Mouse (Mus musculus): ENCODE results near the gene Sdk2.

Sdk2 gene

DNA sequence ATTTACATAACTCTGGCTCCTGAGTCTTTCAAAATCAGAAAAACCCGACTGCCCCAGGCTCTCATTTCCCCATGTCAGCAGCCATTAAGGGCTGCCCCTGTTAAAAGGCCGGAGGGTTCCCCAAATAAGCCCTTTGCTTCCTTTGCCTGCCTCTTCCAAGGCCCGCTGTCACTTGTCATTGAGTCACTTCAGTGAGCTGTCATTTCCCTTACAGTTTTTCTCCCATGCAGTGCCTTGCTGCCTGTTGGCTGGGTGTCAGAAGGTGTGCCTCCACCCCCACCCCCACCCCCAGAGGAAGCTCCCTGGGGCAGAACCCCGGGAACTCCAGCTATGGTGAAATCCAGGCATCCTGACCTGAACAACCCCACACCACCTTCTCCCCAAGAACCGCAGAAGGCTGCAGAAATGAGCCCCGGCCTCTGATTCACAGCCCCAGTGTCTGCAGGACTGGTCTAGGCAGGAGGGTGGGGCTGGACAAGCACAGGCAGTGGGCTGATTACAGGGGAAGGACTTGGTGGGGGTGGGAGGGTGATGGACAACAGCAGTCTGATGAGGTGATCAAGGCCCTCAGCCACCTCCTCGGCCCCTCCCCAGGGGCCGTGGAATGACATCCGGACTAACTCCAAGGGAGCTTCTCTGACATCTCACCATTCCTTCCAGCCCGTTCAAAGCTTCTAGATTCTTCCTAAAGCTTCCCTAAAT, 300.4 kb downstream of the Sdk2 start:
- DNase-seq (ENCODE audit: low read depth, low spot score), result no peak

DNA sequence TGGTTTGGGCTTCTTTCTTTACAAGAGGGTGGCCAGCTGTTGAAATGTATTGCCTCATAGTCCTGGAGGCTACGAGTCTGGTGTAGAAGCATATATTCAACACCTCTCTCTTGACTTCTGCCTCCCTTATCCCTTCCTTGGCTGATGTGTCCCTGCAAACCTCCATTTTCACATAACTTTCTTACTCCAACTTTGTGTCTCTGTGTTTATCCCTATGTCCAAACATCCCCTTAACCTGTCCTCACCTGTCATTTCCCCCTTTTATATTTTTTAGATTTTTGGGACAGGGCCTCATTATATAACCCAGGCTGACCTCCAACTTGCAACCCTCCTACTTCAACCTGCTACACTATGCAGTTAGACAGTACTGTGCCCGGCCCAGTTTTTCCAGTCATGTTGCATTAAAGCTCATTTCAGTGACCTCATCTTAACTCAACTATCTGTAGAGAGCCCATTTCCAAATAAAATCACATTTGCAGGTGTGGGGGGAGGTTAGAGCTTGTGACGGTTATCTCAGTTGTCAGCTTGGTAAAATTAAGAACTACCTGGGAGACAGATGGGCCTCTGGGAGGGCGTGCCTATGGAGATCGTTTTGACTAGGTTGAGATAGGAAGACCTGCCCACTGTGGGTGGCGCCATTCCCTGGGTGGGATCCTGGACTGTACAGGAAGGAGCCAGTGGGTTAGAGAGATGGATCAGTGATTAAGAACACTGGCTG, 302.6 kb downstream of the Sdk2 start:
- DNase-seq (ENCODE audit: low read depth, low spot score), result no peak

DNA sequence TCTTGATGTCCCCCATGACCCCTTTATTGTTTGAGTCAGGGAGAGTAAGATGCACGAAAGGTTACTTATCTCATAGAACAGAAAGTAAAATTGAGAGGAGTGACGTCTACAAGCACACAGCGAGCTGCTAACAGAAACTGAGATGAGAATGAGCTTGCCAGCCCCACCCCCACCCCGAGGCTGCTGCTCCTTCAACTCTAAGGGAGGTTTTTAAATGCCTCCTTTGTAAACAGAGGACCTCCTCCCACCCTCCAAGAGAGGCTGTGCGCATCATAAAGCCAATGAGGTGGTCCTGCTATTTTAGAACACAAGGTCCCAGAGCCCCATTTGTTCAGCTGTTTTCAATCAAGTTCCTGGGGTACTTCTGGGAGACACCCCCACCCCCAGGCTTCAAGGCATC, 303.4 kb downstream of the Sdk2 start:
- DNase-seq (ENCODE audit: low read depth, low spot score), result no peak

DNA sequence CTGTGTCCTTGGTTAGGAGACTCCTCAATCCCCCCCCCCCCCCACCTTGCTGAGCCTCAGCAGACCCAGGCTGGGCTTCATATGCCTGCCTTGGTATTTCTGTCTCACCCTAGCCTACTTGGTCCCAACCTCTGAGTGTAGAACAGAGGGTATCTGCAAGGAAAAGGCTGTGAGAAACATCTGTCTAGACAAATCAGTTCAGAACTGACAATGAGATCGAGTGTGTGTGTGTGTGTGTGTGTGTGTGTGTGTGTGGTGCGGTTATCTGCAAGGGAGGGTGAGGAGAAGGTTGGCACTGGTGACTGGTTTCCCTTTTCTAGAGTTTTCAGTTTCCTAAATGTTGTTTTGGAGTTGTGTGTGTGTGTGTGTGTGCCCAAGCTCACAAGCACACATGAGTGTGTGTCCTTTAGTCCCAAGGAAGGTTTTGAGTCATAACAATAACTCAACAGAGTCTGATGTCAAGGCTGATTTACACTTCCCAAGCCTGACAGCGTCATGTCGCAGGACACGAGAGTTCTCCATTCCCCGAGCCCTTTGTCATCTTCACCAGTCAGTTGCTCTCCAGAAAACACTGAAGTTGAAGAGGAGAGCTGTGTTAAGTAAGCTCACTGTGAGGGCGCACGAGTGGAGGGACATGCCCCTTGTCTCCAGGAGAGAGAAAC, 304.6 kb downstream of the Sdk2 start:
- no peak for DNase-seq (ENCODE audit: low read depth, low spot score)

DNA sequence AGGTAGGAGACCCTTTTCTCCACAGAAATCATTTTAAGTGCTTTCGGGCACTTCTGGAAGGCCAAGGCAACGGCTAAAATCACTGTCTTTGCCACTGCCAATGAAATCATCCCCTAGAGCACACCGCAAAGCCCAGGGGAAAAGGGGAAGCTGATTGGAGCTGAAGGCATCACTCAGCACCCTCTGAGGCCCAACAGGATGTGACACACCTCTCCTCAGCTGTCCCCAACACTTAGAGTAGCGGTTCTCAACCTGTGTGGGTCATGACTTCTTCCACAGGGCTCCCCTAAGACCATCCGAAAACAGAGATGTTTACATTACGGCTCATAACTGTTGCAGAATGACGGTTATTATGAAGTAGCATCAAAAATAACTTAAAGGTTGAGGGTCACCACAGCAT, 305.2 kb downstream of the Sdk2 start:
- DNase-seq (ENCODE audit: low read depth, low spot score), result no peak

DNA sequence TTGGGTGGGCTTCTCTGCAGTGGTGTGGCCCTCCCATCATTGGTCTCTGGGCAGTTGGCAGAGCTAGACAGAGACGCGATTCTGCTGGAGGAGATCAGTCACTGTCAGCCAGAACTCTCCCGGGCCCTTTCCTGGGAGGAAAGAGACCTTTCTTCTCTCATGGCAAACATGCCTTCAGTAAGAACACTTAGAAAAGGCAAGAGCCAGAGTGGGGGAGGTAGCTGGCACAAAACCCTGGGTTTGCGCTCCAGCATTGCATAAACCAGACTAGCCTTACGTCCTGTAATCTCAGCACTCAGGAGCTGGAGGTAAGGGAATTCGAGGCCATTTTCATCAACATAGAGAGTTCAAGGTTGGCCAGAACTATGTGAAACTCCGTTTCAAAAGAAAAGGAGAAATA, 306.4 kb downstream of the Sdk2 start:
- no peak for DNase-seq (ENCODE audit: low read depth, low spot score)

DNA sequence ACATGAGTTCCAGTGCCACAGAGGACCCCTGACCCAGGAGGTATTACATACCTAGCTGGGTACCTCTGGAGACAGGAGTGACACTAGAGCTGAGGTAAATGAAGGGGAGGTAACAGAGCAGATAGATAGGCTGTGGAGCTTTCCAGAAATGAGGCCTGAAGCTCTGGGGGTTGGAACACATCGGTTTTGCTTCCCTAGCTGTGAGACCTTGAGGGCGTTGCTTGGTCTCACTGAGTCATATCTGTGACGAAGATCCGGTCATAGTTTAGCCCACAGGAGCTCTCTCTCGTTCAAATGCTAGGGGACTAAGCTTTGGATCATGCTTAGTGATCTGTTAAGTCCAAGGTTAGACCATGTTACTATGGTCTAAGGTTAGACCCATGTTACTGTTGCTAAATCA, 308.0 kb downstream of the Sdk2 start:
- DNase-seq (ENCODE audit: low read depth, low spot score), result no peak

DNA sequence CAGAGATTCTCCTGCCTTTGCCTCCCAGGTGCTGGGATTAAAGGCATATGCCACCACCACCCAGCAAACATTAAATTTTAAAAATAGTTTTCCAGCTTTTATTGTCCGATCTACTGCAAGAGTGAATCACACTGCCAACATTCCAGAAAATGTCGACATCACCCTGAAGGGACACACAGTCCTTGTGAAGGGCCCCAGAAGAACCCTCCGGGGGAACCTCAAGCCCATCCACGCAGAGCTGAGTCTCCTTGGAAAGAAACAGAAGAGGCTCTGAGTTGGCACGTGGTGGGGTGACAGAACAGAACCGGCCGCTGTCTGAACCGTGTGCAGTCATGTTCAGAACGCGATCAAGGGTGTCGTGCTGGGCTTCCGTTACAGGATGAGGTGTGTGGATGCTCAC, 310.3 kb downstream of the Sdk2 start:
- DNase-seq (ENCODE audit: low read depth, low spot score), result no peak

DNA sequence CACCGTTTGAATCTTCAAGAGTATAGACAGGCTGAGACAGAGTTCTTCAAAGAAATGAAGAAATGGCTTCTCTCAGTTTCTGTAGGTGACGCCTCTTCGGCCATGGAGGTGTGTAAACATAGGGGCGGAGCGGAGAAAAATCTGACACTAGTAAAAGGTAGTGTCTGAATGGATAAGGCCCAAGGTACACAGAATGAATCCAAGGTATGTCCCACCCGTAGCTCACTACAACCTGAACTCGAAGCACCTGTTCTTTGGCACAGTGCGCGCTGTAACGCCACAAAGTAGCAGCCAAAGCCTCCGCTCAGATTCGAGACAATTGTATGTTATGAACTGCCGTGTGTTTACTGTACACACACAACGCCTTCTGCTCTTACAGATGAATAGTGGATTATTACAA, 311.0 kb downstream of the Sdk2 start:
- DNase-seq (ENCODE audit: low read depth, low spot score), result no peak

DNA sequence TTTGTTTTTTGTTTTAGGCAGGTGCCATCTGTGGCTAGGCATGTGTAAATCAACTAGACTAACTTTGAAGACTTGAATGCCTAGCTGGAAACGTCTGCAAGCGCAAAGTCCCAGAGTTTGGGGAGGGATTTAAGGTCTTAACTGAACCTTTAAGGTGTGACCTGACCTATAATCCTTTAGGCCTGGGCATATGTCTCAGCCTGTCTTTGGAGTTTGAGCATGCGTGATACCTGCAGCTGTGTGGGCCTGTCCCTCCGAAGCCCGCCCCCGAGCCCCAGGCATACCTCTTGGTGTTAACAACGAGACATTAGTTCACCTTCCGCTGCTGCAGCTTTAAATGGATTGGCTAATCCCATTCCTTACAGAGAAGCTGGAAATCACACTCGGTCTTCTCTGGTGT, 312.0 kb downstream of the Sdk2 start:
- no peak for DNase-seq (ENCODE audit: low read depth, low spot score)

DNA sequence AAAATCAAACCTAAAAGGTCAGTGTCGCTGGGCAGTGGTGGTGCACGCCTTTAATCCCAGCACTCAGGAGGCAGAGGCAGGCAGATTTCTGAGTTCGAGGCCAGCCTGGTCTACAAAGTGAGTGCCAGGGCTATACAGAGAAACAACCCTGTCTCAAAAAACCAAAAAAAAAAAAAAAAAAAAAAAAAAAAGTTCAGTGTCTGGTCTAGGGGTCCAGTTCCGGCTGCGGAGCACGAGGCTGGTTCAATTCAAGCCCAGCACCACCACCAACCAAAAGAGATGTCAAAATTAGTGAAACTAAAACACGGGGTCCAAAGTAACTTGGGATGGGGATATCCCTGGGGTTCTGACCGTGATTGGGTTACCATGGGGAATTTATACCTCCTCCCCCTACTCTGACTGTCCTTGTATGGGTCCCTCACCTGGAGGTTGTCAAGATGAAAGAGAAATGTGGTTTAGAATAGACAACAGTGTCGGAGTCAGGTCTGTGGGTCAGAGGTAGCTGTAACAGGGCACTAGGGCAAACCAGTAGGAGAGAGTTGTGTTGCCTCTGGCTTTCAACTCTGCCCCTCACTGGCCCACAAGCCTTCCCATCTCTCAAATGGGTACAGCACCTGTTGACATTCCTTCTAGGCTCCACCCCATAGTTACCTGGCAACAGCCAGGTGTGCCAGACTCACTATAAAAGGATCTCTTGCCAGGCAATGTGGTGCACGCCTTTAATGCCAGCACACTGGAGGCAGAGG, 314.0 kb downstream of the Sdk2 start:
- no peak for DNase-seq (ENCODE audit: low read depth, low spot score)

DNA sequence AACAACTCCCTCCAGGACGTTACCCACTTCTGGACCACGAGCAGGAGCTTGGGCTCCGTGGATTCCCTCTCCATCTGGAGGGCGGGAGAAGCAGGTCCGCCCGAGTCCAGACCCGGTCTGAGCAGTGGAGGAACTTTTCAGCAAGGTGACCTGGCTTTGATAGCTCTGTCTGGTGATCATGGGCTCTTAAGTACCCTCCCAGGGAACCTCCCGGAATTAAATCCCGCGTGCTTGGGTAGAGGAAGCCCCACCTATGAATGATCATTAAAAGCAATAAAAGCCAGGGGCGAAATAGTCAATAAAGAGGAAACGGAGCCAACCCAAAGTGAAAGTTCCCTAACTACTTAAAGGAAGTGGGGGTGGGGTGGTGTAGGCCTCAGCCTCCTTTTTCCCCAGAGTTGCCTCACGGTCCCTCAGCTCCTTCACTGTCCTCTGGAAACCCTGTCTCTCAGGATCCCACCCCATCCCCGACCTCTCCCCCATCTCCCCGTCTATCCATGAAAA, 314.6 kb downstream of the Sdk2 start:
- no peak for DNase-seq (ENCODE audit: low read depth, low spot score)

DNA sequence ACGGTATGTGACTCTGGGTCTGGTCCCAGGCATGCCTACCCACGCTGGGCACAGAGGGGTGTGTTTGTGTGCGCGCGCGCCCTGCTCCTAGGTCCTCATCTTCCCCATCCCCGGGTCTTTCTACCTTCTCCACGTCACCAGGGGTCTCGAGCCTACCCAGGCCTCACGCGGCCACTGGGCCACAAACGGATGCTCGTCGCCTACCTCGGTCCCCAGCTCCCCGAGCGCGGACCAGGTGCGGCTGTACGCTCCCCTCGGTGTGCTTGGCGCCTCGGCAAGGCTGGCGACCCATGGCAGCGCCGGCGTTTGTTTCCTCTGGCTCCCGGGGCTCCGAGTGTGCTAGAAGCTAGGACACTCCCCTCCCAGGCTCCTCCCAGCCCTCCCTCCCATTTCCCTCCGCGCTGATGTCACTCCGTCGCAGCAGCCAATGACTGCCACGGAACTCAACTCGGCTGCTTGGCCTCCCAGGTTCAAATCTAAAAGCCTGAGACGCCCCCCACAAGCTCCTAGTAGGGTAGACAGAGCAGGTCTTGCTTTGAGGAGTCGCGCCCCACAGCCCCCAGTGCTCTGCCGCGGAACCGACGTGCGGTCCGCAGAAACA, 315.3 kb downstream of the Sdk2 start, which contains the start of gene Cdc42ep4:
Gene Cdc42ep4, minus strand, starts transcription at position 398 of the 601 bp plus-strand sequence.
- peak; percentile 86 for DNase-seq (ENCODE audit: low read depth, low spot score)

DNA sequence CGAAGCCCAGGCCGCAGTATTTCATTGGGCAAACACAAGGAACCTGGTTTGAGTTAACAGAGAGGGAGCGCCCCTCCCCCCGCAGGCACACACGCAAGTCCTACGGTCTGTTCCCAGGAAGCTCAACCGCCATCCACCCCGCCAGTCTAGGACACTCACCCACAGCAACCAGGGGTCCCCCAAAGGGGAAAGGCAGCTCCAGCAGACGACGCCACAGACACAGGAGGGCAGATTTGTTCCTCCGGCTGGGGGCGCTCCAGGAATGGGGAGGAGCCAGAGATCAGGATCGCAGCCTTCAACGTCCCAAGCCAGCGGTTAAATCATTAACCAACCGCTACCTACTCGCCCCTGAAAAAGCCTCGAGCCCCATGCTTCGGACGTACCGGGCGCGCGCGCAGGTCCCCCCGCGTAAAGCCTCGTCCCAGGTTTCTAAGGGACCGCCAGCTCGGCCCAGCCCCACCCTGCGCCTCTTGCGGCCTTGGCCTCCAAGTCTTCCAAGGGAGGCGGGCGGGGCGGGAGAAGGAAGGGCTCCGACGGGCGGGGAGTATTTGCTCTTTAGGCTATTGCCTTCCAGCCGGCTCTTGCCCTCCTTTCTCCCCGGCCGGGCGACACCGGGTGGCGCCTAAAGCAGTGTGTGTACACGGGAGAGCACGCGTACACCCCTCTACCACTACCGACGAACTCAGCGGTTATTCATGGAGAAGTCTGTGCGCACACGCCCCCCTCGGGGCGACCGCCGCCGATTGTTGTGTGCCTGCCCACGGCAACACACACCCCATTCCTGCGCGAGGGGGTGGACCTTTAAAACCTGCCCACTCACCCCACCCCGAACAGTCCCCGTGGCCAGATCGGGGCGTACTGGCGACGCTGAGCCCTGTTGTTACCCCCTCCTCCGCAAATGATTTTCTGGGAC, 316.0 kb downstream of the Sdk2 start:
- DNase-seq (ENCODE audit: low read depth, low spot score), result no peak

DNA sequence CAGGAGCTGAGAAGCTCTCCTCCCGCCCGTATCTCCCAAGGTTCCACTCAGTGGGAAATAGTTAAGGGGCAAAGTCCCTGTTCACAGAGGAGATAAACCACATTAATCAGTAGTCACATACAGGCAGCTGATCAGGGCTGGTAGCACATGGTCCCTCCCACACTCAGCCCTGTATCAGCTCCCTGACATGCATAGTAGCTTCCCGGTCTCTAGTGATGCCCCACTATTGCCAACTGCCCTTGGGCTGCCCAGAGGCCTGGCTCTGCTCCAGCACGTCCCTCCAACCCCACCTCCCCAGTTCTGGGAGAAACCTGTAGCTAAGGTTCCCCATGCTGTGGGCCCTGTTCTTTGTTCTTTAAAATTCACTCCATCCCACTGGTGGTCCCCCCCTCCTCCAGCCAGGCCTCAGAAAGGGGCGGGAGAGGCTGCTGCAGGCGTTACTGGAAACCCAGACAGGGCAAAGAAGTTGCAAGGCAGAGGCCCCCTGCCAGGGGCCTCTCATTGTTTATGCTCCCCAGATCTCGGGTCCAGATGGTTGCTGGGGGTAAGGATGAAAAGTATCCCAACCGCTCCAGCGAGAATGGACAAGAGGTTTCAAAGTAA, 317.0 kb downstream of the Sdk2 start:
- no peak for DNase-seq (ENCODE audit: low read depth, low spot score)

DNA sequence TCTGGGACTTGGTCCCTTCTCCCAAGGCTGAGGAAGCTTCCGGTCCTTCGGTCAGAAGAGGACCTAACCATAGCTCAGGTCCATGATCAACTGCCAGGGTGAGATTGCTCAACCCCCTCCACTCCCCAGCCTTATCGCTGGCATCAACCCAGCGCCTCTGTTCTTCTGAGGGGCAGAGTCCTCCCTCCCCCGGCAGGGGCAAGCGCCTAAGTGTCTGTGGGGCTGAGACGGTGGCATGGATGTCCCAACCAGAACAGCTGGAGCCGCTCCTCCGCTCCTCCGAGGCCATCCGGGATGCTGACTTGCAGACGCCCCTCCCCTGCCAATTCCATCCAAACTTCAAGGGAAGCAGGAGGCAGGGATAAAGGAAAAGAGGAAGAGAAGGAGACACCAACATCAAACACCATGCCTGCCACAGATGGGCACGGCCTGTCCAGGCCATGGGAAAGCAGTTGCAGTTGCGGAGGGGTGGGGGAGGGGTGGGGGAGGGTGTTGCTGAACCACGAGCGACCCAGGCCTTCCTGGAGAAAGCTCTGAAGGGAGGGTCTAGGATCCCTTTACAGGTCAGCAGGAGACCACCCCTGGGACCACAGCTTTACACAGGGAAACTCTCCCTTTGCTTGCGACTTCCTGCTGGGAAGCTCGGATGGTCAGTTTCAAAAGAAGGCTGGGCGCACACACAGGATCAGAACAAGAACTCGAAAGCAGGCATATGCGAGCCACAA, 317.9 kb downstream of the Sdk2 start:
- no peak for DNase-seq (ENCODE audit: low read depth, low spot score)

DNA sequence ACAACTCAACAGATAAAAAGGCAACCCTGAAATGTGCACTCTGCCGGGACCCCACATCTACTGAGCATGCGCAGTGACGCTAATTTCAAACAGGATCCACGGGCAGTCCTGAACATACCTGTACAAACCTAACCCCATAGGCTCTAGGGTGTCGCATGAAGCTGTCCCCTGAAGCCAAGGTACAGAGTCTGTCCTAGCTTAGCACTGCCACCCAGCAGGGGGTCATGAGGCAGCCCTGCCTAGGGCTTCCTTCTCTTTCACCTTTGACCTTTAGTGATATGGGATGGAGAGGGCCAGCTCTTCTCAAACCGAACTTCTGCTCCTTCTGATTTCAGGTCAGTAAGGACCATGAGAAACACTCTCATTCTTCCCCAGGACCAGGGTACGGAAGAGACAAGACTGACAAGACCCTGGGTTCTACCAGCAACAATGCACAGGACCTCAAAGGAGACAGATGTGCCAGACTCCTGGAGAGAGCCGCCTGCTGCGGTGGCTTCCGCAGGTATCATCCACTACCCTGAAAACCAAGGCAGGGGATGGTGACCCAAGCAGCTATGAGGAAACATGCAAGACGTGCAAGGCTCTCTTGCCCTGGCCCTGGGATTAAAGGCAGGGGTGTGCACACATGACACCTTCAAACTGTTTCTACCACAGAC, 319.0 kb downstream of the Sdk2 start:
- no peak for DNase-seq (ENCODE audit: low read depth, low spot score)

DNA sequence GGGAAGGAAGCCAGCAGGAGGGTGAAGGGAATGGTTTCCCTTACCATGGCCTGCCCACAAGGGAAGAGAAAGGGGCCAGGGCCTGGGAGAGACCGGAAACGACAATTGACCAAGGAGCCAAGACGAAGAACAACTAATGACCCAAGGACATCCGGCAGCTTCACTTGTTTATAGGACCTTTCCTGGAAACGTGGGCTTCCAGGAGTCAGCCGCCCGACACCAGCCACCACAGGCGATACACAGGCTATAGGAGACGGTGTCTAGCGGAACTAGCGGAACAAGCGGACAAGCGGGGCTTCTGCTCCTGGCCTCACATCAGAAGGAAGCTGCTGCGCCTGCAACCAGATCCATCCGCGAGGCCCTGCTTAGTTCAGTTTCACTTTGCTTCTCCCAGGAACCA, 319.8 kb downstream of the Sdk2 start:
- no peak for DNase-seq (ENCODE audit: low read depth, low spot score)

DNA sequence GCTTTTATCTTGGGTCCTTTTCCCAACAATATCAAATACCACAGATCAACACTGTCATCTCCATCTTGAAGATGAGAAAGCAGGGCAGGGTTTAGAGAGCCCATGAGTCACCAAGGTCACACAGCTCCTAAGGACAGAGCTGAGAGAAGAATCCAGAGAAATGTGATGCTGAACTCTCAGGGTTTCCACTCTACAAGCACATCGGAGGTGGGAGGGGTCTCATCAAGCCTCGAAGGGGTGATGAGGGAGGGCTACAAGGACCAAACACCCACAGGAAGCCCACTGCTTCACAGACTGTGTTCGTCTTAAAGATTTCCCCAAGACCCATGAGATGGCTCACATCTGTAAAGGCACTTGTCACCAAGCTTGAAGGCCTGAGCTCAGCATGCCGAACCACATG, 320.9 kb downstream of the Sdk2 start:
- no peak for DNase-seq (ENCODE audit: low read depth, low spot score)

Data from skeletal muscle tissue, adult 2 months (tissue).